Mouse (Mus musculus) forebrain, postnatal 0 days (tissue): ENCODE data around the gene Ptprd. TPM values are rescaled to one million over a fixed set of nuclear protein-coding genes. Genes with fewer than 3 reads are reported as not detected.

Experiments used
- ATAC-seq: fragments of 200-750 bp; cut with Nextera tagmentation; 2 replicates; pipeline ENCODE4 v1.8.0; 2017; ENCODE audit warnings: mild to moderate bottlenecking, moderate library complexity
- DNase-seq: peaks from one replicate; pipeline ENCODE4 v3.0.0-alpha.2; 2015
- H3K27ac ChIP-seq: fragments of 300-500 bp; sonication (generic); 2 replicates; pipeline ENCODE4 v1.5.1; 2014; ENCODE audit warnings: low read depth, mild to moderate bottlenecking, antibody characterized with exemption, low read length, moderate library complexity, mixed read lengths
- H3K27me3 ChIP-seq: fragments of 300-500 bp; sonication (generic); 2 replicates; pipeline ENCODE4 v1.6.1; 2014; ENCODE audit warnings: mild to moderate bottlenecking, low read length, mixed read lengths; ENCODE audit not compliant: insufficient read depth
- H3K36me3 ChIP-seq: fragments of 300-500 bp; sonication (generic); 2 replicates; pipeline ENCODE4 v1.6.1; 2014; ENCODE audit warnings: mild to moderate bottlenecking, moderate library complexity; ENCODE audit not compliant: insufficient read depth
- H3K4me1 ChIP-seq: fragments of 300-500 bp; sonication (generic); 2 replicates; pipeline ENCODE4 v1.6.1; 2014; ENCODE audit warnings: antibody characterized with exemption; ENCODE audit not compliant: insufficient read depth
- H3K4me2 ChIP-seq: fragments of 300-500 bp; sonication (generic); 2 replicates; pipeline ENCODE4 v1.6.1; 2014; ENCODE audit warnings: low read depth, mild to moderate bottlenecking, moderate library complexity
- H3K4me3 ChIP-seq: fragments of 300-500 bp; sonication (generic); 2 replicates; pipeline ENCODE4 v1.5.1; 2014; ENCODE audit warnings: low read depth, low read length, mixed read lengths
- H3K9ac ChIP-seq: fragments of 300-500 bp; sonication (generic); 2 replicates; pipeline ENCODE4 v1.6.1; 2014; ENCODE audit warnings: mild to moderate bottlenecking
- H3K9me3 ChIP-seq: fragments of 300-500 bp; sonication (generic); 2 replicates; pipeline ENCODE4 v1.6.1; 2016; ENCODE audit warnings: low read length
- CTCF ChIP-seq: sonication (generic); IDR thresholded peaks from 2 replicates; pipeline ENCODE4 v1.5.1; 2016; ENCODE audit warnings: antibody characterized with exemption, control low read depth, low read depth
- WGBS: fragments of 180-500 bp; shearing (Covaris S2); extraction: QIAGEN DNeasy Blood & Tissue Kit; methylation state at CpG from one replicate; pipeline ENCODE4 v1.1.7; 2014; 5-methylcytosine and 5-hydroxymethylcytosine counted together
- polyA plus RNA-seq: library from polyadenylated mRNA; unstranded; fragments of >200 nt; fragmentation: Nextera tagmentation; extraction: Ambion mirVana; gene quantifications from 2 replicates; pipeline ENCODE4 v1.2.1, GENCODE M21; 2015
- total RNA-seq: library from RNA; depleted of rRNA; stranded (reverse); fragments of >200 nt; gene quantifications from 2 replicates; pipeline ENCODE4 v1.2.3, GENCODE M21; 2014

The Ptprd gene
- total and polyA plus RNA-seq, 2 experiments from 2014 or later = 58.3 to 120 TPM

GRCm38 (mm10) chr4:76410053-76410452, 1801.7 kb downstream of the Ptprd start:
- Histone ChIP-seq H3K9ac (no peak overlapping the region), H3K27me3 (no peaks in the 10 kb centered on the region), H3K9me3 (no peaks in the 10 kb centered on the region), H3K27ac (no peak overlapping the region), H3K4me2 (no peak overlapping the region), H3K36me3 (no peaks in the 10 kb centered on the region), H3K4me3 (no peak overlapping the region), H3K4me1 (peaks cover 10% of the 10 kb centered on the region)
- DNase-seq (no peak), ATAC-seq (no peak)
- no peak for TF ChIP-seq CTCF
- WGBS = 47% methylated on average over 2 of the region's 2 CpGs

- Histone ChIP-seq H3K4me1 (peaks cover 7% of the 10 kb centered on the region), H3K9ac (no peak overlapping the region), H3K4me3 (no peak overlapping the region), H3K36me3 (no peaks in the 10 kb centered on the region), H3K27ac (no peak overlapping the region), H3K27me3 (no peaks in the 10 kb centered on the region), H3K9me3 (no peaks in the 10 kb centered on the region), H3K4me2 (no peak overlapping the region)
- WGBS = 61% methylated on average over 3 of the region's 3 CpGs
- no peak for TF ChIP-seq CTCF
- DNase-seq (no peak), ATAC-seq (no peak)
These were observed 1802.6 kb downstream of the Ptprd start for GRCm38 (mm10) chr4:76409159-76409558.

- H3K4me1 ChIP-seq = peaks cover 7% of the 10 kb centered on the region
- H3K9ac ChIP-seq = no peak overlapping the region
- TF ChIP-seq CTCF = no peak
- H3K27me3 ChIP-seq = no peaks in the 10 kb centered on the region
- no peak overlapping the region for H3K4me3 ChIP-seq
- peak; percentile 24 for DNase-seq
- no peaks in the 10 kb centered on the region for H3K36me3 ChIP-seq
- no peak overlapping the region for H3K4me2 ChIP-seq
- ATAC-seq = no peak
- no peak overlapping the region for H3K27ac ChIP-seq
- WGBS = 7% methylated on average over 5 of the region's 5 CpGs
- no peaks in the 10 kb centered on the region for H3K9me3 ChIP-seq
These were observed 1805.8 kb downstream of the Ptprd start for GRCm38 (mm10) chr4:76405862-76406454.

GRCm38 (mm10) chr4:76403219-76403618, 1808.5 kb downstream of the Ptprd start:
- peaks cover 7% of the 10 kb centered on the region for H3K4me1 ChIP-seq
- no peak overlapping the region for H3K9ac ChIP-seq
- H3K9me3 ChIP-seq = no peaks in the 10 kb centered on the region
- no peaks in the 10 kb centered on the region for H3K36me3 ChIP-seq
- no peak for DNase-seq
- 90% methylated on average over 5 of the region's 5 CpGs for WGBS
- H3K4me3 ChIP-seq = no peak overlapping the region
- no peak overlapping the region for H3K27ac ChIP-seq
- ATAC-seq = no peak
- TF ChIP-seq CTCF = no peak
- no peaks in the 10 kb centered on the region for H3K27me3 ChIP-seq
- H3K4me2 ChIP-seq = no peak overlapping the region

- no peaks in the 10 kb centered on the region for H3K9me3 ChIP-seq
- H3K27me3 ChIP-seq = no peaks in the 10 kb centered on the region
- DNase-seq (no peak), ATAC-seq (no peak)
- WGBS = 82% methylated on average over 5 of the region's 5 CpGs
- no peak overlapping the region for H3K27ac ChIP-seq
- no peaks in the 10 kb centered on the region for H3K4me1 ChIP-seq
- H3K4me3 ChIP-seq = no peak overlapping the region
- no peaks in the 10 kb centered on the region for H3K36me3 ChIP-seq
- no peak overlapping the region for H3K4me2 ChIP-seq
- H3K9ac ChIP-seq = no peak overlapping the region
- no peak for TF ChIP-seq CTCF
These were observed 1823.9 kb downstream of the Ptprd start for GRCm38 (mm10) chr4:76387887-76388286.

- Histone ChIP-seq H3K4me3 (no peak overlapping the region), H3K36me3 (no peaks in the 10 kb centered on the region), H3K9ac (no peak overlapping the region), H3K9me3 (no peaks in the 10 kb centered on the region), H3K4me2 (no peak overlapping the region), H3K27me3 (no peaks in the 10 kb centered on the region), H3K4me1 (no peaks in the 10 kb centered on the region), H3K27ac (no peak overlapping the region)
- no peak for TF ChIP-seq CTCF
- 48% methylated on average over 7 of the region's 7 CpGs for WGBS
- no peak for ATAC-seq
- DNase-seq = no peak
These were observed 1824.6 kb downstream of the Ptprd start for GRCm38 (mm10) chr4:76386978-76387824.

GRCm38 (mm10) chr4:76385818-76386217, 1825.9 kb downstream of the Ptprd start:
- H3K27ac ChIP-seq = no peak overlapping the region
- no peak overlapping the region for H3K4me3 ChIP-seq
- TF ChIP-seq CTCF = no peak
- H3K4me1 ChIP-seq = no peaks in the 10 kb centered on the region
- no peaks in the 10 kb centered on the region for H3K36me3 ChIP-seq
- WGBS = 85% methylated on average over 5 of the region's 5 CpGs
- H3K27me3 ChIP-seq = no peaks in the 10 kb centered on the region
- no peak overlapping the region for H3K4me2 ChIP-seq
- H3K9ac ChIP-seq = no peak overlapping the region
- DNase-seq (no peak), ATAC-seq (no peak)
- H3K9me3 ChIP-seq = no peaks in the 10 kb centered on the region
